In the genomic region with DNA sequence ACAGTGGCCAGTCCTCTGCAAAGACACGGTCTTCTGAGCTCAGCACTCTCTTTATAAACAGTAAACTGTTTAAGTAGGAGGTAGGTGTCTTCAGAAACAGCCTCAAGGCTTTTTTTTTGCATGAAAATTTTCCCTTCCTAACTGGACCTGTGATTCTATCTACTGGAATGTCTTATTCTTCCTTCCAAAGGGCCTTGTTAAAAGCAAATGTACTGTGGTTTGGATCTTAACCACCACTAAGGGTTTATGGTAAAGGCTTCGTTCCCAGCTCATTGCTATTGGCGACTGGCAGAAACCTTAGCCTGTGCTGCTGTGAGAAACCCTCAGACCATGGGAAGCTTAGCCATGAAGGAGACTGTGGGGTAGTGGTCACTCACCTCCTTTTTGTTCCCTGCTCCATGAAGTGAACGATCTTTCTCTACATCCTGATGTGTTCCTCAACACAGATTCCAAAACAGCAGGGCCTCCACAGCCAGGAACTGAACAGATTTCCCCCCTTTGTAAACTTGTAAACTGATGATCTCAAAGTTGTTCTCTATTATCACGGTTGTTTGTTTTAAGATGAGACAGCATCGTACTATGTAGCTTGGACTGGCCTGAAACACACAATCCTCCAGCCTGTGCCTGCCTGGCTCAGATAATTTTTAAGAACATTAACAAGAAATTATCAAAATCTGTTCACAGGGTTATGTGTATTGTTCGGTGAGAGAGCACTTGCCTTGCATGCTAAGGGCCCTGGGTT, we compare ENCODE assay signal across 18 mouse cellular contexts.
DNase-seq lines count a peak whose midpoint lies in the region; ATAC-seq and TF ChIP-seq lines count a peak whose summit lies in the region.
"Had no signal": no experiment of that assay in that cellular context is flagged by ENCODE, and none has a peak within 500 bp of the region (broad histone marks: within the 10 kb centered on the region; RNA-seq: fewer than 3 reads in every experiment).

No protein-coding gene starts in this region.

- H3K4me1 ChIP-seq in heart, embryonic 13.5 days, result peaks cover 17% of the 10 kb centered on the region
- no peaks in the 10 kb centered on the region for H3K4me1 ChIP-seq in hindbrain, postnatal 0 days (ENCODE audit: insufficient read depth, low read length)
- H3K4me1 ChIP-seq: embryonic facial prominence, embryonic 15.5 days; forebrain, embryonic 12.5 days had no signal

- no peaks in the 10 kb centered on the region for H3K36me3 ChIP-seq in heart, embryonic 13.5 days
- no peaks in the 10 kb centered on the region for H3K36me3 ChIP-seq in hindbrain, postnatal 0 days (ENCODE audit: insufficient read depth, low read length)
- H3K36me3 ChIP-seq: embryonic facial prominence, embryonic 15.5 days; forebrain, embryonic 12.5 days; heart, embryonic 12.5 days; hindbrain, embryonic 13.5 days had no signal

- H3K9ac ChIP-seq in heart, embryonic 13.5 days, result no peak overlapping the region
- H3K9ac ChIP-seq in hindbrain, postnatal 0 days (replicated peaks; ENCODE audit: low read length), result no peak overlapping the region
- H3K9ac ChIP-seq: embryonic facial prominence, embryonic 15.5 days; forebrain, embryonic 12.5 days; heart, embryonic 12.5 days; hindbrain, embryonic 13.5 days had no signal

- H3K27ac ChIP-seq in heart, embryonic 13.5 days (replicated peaks), result 0 out of 2 replicates have a peak overlapping the region, but pooled peaks have one; percentile 68
- H3K27ac ChIP-seq in left cerebral cortex, adult 2 months, result no peak overlapping the region
- H3K27ac ChIP-seq in hindbrain, postnatal 0 days, result no peak overlapping the region
- H3K27ac ChIP-seq: embryonic facial prominence, embryonic 15.5 days; forebrain, embryonic 12.5 days; hindbrain, embryonic 13.5 days had no signal

- POLR2A ChIA-PET in Patski (lab: Charles Lee), result interaction anchor here (0.6 to 1.5 kb wide), 3 partner anchors 12 to 289 kb away, joined by 3 to 4 read pairs (median 3); no protein-coding TSS in a partner anchor

- no peak for DNase-seq in heart, postnatal 10 days
- DNase-seq in 3134 (ENCODE audit: extremely low read depth, insufficient read length, low spot score) (peak; percentile 31), Patski (ENCODE audit: low read depth, low spot score) (peak; percentile 77)
- peak; percentile 34 for DNase-seq in lung, postnatal 36 days
- no peak for DNase-seq in left cerebral cortex, adult 2 months (ENCODE audit: extremely low spot score in 1 of 2, low spot score in 2 of 2)
- DNase-seq in hindbrain, postnatal 0 days (ENCODE audit: low spot score), result no peak
- DNase-seq: adrenal gland, postnatal 10 days; cerebellum, adult 11 months; cerebellum, adult 8-10 months; cerebellum, postnatal 14 days; embryo, embryonic 11 days; gastrocnemius, postnatal 10 days had no signal

- no peak overlapping the region for H3K4me2 ChIP-seq in heart, embryonic 13.5 days
- H3K4me2 ChIP-seq in hindbrain, postnatal 0 days (ENCODE audit: low read depth, low read length), result no peak overlapping the region
- H3K4me2 ChIP-seq: embryonic facial prominence, embryonic 15.5 days; forebrain, embryonic 12.5 days; heart, embryonic 12.5 days; hindbrain, embryonic 13.5 days had no signal

- WGBS in heart, embryonic 13.5 days, result 77% methylated on average over 7 of the region's 7 CpGs
- 82% methylated on average over 7 of the region's 7 CpGs for WGBS in hindbrain, postnatal 0 days

- H3K27me3 ChIP-seq in heart, embryonic 13.5 days (replicated peaks), result no peaks in the 10 kb centered on the region
- H3K27me3 ChIP-seq in Patski, result no peaks in the 10 kb centered on the region
- H3K27me3 ChIP-seq in hindbrain, postnatal 0 days (ENCODE audit: insufficient read depth, low read length), result no peaks in the 10 kb centered on the region
- H3K27me3 ChIP-seq: embryonic facial prominence, embryonic 15.5 days; heart, embryonic 12.5 days; hindbrain, embryonic 13.5 days had no signal

- H3K9me3 ChIP-seq in heart, embryonic 13.5 days, result no peaks in the 10 kb centered on the region
- no peaks in the 10 kb centered on the region for H3K9me3 ChIP-seq in hindbrain, postnatal 0 days (ENCODE audit: low read length)
- H3K9me3 ChIP-seq: embryonic facial prominence, embryonic 15.5 days; forebrain, embryonic 12.5 days; heart, embryonic 12.5 days; hindbrain, embryonic 13.5 days had no signal

- no peak overlapping the region for H3K4me3 ChIP-seq in heart, embryonic 13.5 days
- no peak overlapping the region for H3K4me3 ChIP-seq in left cerebral cortex, adult 2 months
- H3K4me3 ChIP-seq in hindbrain, postnatal 0 days (ENCODE audit: low read length), result no peak overlapping the region
- H3K4me3 ChIP-seq: embryonic facial prominence, embryonic 15.5 days; forebrain, embryonic 12.5 days; heart, embryonic 12.5 days; hindbrain, embryonic 13.5 days had no signal

- intact Hi-C loops in heart, postnatal 10 days (cut with DNase I), result no loop called here
- intact Hi-C loops in left cerebral cortex, adult 2 months (cut with DNase I), result no loop called here

- TF ChIP-seq CTCF in Patski (IDR thresholded peaks at IDR 0.05), result no peak
- no peak for TF ChIP-seq CTCF in left cerebral cortex, adult 2 months (IDR thresholded peaks at IDR 0.05)
- TF ChIP-seq CTCF in hindbrain, postnatal 0 days (IDR thresholded peaks at IDR 0.05; ENCODE audit: low read depth), result no peak

- CTCF ChIA-PET in Patski (lab: Charles Lee), result interaction anchor here (1.2 to 1.8 kb wide), 4 partner anchors 16 to 134 kb away, joined by 3 read pairs; no protein-coding TSS in a partner anchor

- in situ Hi-C loops in Patski (cut with MboI; ENCODE audit: low pct_unique_long_range_greater_than_20kb), result no loop called here

- ATAC-seq in heart, embryonic 13.5 days (ENCODE audit: extremely low read depth, insufficient number of reproducible peaks, low FRiP score, low TSS enrichment), result no peak
- ATAC-seq in Patski, result peak; percentile 70
- no peak for ATAC-seq in hindbrain, postnatal 0 days
- ATAC-seq: forebrain, embryonic 16.5 days had no signal

Comparison
In these comparisons a context has a peak if more than half of its experiments do, and no peak if none do; other contexts are left out.
1. DNase-seq: peak in 3134 (single experiment), Patski (single experiment) and lung, postnatal 36 days (single experiment); none in heart, postnatal 10 days (0 of 2), left cerebral cortex, adult 2 months (0 of 2) and hindbrain, postnatal 0 days (single experiment).